Mouse (Mus musculus) neutrophil, adult 5-6 weeks (primary cell): ENCODE data around the gene Pex11g. TPM values are rescaled to one million over a fixed set of nuclear protein-coding genes. Genes with fewer than 3 reads are reported as not detected.
A peak's percentile ranks its signal among the peaks of the same experiment; 100 is the strongest.

Experiments used
- ATAC-seq: fragments of 151-379, 151-347 bp; 2 replicates; pipeline ENCODE4 v1.8.0; 2017; ENCODE audit warnings: mild to moderate bottlenecking, moderate TSS enrichment; ENCODE audit not compliant: insufficient number of reproducible peaks, poor library complexity, low FRiP score, severe bottlenecking; ENCODE audit errors: extremely low read depth
- total RNA-seq: library from RNA; stranded (forward); fragments of 200-1000 nt; gene quantifications from 2 replicates; pipeline ENCODE4 v1.2.3, GENCODE M21; 2017

Gene Pex11g
- 1.0 and 3.7 TPM in 2 replicates for total RNA-seq

- peak; percentile 75 for ATAC-seq
Measured at GRCm38 (mm10) chr8:3467006-3467885, at the start of gene Pex11g. Gene Pex11g, minus strand, starts transcription at chr8:3467680.

DNA sequence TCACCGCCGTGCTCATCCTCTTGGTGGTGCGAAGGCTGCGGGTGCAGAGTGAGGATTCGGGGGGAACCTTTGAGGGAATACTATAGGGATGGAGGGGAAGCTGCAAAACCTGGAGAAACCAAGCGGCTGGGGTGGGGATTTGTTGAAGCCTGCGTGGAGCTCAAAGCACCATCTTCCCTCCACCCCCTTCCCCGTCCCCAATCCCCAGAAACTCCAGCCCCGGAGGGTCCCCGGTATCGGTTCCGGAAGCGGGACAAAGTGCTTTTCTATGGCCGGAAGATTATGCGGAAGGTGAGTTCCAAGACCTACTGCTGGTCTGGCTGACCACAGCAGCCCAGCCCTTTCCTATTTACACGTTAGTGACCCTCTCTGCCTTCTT lies 49.6 kb upstream of the Pex11g start:
- ATAC-seq, result no peak

DNA sequence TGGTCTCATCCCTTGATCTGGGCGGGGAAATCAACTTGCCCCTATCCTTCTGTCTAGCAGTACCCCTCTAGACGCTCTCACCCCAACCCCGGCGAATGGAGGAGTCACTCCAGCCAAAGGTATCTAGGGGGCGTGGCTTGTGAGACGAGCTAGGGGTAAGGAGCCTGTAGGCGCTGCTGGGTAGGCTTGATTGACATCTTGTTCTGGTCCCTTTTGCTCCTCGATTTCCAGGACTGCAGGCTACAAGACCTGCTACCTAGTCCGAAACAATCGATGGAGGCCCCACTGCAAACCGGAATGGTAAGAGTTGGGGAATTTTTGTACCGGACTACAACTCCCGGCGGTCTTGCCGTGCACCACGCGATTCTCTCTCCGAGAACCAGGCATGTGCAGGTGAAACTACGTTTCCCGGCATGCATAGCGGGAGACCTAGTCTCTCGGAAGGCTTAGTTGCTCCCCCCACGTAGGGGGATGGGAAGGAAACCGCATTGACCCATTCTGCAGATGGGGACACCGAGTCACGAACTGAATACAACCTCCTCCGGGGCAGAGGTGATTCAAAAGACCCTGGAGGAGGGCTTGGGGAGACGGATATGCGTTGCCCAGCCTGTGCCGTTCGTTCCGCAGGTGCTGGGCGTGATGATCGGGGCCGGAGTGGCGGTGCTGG lies 49.1 kb upstream of the Pex11g start:
- peak; percentile 81 for ATAC-seq

DNA sequence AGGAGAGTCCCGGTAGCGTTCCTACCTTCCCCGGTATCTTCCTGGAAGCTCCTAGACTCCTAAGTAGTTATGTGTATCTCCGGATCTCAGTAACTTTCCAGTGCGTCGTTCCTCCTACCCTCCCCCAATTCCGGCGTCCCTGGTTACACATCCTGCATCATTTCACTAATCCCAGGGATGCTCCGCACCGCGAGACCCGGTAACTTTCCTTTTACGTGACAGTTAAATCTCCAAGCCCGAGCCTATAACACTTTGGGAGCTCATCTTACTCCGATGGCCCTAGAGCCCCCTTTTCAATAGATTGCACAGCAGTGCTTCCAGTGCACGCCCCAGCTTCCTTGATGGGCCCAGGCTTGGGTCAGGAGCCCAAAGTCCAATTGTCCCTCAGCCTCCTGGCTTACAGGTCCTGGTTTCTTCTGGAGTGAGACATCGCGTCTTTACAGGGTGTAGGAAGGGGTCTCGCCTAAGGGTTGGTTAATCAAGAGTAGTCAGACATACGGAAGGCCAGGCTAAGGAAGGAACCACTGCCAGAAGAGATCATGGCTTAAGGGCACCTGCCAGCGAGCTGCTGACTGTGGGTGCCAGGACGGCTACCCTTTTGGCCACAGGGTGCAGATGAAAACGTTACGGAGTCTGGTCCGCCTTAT lies 48.4 kb upstream of the Pex11g start:
- peak; percentile 10; the same call in 1 of the 2 replicates for ATAC-seq

GRCm38 (mm10) chr8:3515260-3515671 lies 47.8 kb upstream of the Pex11g start, which contains the start of gene Pnpla6:
Gene Pnpla6, plus strand, starts transcription at chr8:3515384.
- ATAC-seq, result peak; percentile 65

GRCm38 (mm10) chr8:3514681-3515247 lies 47.3 kb upstream of the Pex11g start:
- no peak for ATAC-seq

DNA sequence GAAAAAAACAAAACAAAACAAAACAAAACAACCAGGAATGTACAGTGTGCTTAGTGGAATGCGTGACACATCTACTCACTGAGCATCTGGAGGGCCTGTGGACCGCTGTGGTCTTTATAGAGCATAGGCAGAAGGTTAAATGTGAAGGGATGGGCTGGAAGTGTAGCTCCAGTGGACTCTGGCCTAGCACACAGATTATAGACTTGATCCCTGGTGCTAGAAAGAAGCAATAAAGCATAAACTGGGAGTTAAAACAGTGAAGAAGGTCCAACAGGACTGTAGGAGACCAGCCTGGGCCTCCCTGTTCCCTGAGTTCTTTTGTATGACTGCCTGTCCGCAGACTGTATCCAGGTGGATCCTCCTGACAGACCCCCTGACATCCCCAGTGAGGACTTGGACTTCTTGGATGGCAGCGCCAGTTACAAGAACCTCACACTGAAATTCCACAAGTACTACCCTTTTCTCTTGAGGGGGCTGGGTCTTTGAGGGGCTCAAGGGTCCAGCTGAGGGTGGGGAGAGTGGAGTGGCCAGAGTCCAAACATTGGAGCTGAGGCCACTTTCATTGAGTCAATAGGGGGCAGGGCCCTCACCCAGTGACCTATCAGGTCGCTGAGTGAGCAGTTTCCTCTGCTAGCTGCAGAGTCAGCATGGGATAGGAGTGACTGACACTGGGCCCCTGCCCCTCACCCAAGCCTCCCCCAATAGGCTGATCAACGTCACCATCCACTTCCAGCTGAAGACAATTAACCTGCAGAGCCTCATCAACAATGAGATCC lies 40.7 kb upstream of the Pex11g start:
- no peak for ATAC-seq

GRCm38 (mm10) chr8:3502217-3502616 lies 34.7 kb upstream of the Pex11g start:
- no peak for ATAC-seq

GRCm38 (mm10) chr8:3500235-3501090 lies 33.0 kb upstream of the Pex11g start, which contains the start of gene Mcoln1:
Gene Mcoln1, plus strand, starts transcription at chr8:3500457.
- peak; percentile 67 for ATAC-seq

DNA sequence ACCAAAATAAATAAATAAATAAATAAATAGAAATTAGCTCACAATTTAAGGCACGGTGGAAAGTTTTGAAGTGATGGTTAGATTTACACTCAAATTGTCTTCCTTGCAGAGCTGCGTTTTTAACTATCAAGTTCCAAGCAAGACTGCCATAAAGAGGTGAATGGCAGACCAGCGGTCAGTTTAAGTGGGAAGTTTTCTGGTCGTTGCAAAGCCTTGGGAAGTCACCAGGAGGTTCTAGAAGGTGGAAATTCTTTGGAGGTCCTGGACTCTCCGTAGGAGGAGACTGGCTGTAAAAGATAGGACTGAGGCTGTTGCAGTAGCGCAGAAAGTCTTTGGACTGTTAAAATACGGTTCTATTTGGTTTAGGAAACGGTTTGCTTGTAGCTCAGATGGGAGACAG lies 32.3 kb upstream of the Pex11g start:
- ATAC-seq, result no peak

DNA sequence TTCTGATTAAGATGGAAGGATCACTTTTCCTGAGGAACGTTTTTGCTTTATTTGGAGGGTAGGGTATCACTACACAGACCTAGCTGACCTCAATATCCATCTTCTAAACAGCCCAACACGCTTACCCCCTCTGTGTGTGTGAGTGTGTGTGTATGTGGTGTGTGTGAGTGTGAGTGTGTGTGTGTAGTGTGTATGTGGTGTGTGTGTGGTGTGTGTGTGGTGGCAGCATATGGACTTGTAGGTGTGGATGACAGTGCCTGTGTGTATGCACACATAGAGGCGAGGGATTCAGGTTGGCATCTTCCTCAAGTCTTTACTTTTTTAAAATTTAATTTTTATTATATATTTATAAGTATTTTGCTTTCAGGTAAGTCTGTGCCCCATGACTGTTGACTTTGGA lies 31.1 kb upstream of the Pex11g start:
- no peak for ATAC-seq

DNA sequence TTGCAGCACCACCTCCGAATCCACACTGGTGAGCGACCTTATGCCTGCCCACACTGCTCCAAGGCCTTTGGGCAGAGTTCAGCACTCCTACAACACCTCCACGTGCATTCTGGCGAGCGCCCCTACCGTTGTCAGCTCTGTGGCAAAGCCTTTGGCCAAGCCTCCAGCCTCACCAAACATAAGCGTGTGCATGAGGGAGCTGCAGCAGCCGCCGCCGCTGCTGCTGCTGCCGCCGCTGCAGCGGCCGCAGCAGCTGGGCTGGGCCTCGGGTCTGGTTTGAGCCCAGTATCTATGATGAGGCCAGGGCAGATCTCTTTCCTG lies 28.9 kb upstream of the Pex11g start:
- no peak for ATAC-seq

DNA sequence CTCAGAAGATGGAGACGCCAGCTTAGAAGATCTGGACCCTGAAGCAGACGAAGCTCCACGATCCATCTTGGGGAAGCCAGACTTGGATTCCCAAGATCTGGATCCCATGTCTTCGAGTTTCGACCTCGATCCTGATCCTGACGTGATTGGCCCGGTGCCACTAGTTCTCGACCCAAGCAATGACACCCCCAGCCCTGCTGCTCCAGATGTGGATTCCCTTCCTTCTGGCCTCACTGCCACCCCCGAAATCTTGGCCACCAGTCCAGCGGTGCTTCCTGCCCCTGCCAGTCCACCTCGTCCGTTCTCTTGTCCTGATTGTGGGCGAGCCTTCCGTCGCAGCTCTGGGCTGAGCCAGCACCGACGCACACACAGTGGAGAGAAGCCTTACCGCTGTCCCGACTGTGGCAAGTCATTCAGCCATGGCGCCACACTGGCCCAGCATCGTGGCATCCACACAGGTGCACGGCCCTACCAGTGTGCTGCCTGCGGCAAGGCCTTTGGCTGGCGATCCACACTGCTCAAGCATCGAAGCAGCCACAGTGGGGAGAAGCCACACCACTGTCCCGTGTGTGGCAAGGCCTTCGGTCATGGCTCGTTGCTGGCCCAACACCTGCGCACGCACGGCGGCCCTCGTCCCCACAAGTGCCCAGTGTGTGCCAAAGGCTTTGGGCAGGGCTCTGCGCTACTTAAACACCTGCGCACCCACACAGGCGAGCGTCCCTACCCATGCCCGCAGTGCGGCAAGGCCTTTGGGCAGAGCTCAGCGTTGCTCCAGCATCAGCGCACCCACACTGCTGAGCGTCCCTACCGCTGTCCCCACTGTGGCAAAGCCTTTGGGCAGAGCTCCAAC lies 28.3 kb upstream of the Pex11g start:
- ATAC-seq, result no peak

GRCm38 (mm10) chr8:3493845-3494208 lies 26.3 kb upstream of the Pex11g start:
- ATAC-seq, result no peak

DNA sequence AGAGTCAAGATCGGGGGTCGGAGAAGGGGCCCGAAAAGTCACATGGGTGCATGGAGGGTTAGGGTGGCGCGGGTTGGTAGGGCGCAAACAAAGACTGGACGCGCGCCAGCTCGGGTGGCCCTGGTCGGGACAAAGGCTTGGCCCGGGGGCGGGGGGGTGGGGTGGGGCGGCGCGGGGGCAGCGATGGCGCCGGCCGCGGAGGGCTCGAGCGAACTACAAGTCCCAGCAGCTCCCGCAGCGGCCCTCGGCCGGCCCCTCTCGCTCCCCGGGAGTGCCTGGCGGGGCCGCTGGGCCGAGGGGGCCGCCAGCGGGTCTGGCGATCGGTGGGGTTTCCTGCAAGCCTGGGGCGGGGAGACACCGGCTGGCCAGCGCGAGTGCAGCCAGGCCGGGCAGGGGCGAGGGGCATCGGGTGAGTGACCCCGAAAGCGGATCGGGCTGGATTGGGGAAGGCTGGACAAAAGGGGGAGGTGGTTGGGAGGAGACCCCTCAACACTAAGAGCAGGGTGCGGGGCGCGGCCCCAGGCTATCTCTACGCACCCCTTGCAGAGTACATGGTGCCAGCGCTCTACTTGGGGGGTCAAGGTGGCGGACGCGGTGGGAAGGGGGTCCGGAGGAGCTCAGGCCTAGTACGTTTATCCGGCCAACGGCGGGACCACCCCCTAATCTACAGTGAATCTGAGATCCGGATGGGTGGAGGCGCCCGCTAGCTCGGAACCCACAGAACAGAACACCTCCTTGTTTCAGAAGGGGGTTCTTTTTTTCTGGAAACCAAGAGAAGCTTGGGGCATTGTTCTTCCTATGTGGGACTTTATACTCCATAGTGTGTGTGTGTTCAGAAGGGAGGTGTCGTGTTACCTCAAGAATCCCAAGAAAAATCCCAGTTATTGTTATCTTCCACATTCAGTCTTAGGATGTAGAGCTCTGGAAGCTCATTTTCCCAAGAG lies 25.7 kb upstream of the Pex11g start, which contains the start of gene Zfp358:
TSS of gene Zfp358 (plus strand) at position 238 of the 944 bp plus-strand sequence.
- ATAC-seq, result peak; percentile 40

GRCm38 (mm10) chr8:3485192-3485591 lies 17.7 kb upstream of the Pex11g start:
- no peak for ATAC-seq
